Mouse (Mus musculus) spleen, embryonic (tissue): Measurements from ENCODE around the gene Trim63.

Experiments used
- CTCF ChIA-PET: fragments of 350-600 bp; sonication (Branson Sonifier 250); formaldehyde crosslinking; loops from one replicate; lab custom pipeline; 2022; lab: Charles Lee

Trim63 gene

GRCm38 (mm10) chr4:134361215-134361614 lies 46.3 kb downstream of the Trim63 start:
- CTCF ChIA-PET, result no interaction called here

GRCm38 (mm10) chr4:134362124-134362523 lies 47.2 kb downstream of the Trim63 start:
- CTCF ChIA-PET, result interaction anchor here (0.5 kb wide), 1 partner anchor 18 kb away, joined by 3 read pairs; no protein-coding TSS in a partner anchor

DNA sequence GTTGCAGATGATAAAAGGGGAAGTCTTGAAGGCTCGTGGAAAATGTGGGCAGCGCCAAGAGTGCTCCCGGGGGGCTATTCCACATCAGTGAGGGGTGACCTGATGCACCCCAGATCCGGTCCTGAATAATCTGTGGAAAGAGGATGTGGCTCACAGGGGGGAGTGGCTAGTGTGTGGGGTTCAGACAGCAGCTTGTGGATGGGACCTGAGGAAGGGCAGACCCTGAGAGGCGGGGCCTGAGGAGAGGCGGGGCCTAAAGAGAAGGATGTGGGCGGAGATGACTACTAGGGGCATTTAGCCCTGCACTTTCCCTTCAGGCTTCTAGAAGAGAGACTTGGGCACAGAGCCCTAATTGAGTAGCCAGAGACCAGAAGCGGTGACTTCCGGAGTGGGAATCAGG lies 47.7 kb downstream of the Trim63 start:
- CTCF ChIA-PET, result interaction anchor here (1.1 kb wide), 1 partner anchor 20 kb away, joined by 3 read pairs; no protein-coding TSS in a partner anchor

GRCm38 (mm10) chr4:134365280-134365679 lies 50.4 kb downstream of the Trim63 start:
- CTCF ChIA-PET, result interaction anchor here (0.6 kb wide), 1 partner anchor 366 kb away, joined by 3 read pairs; no protein-coding TSS in a partner anchor

- CTCF ChIA-PET, result no interaction called here
Measured at GRCm38 (mm10) chr4:134370649-134371221, 55.8 kb downstream of the Trim63 start.

- CTCF ChIA-PET, result interaction anchor here (0.8 kb wide), 1 partner anchor 15 kb away, joined by 9 read pairs; no protein-coding TSS in a partner anchor
Measured at GRCm38 (mm10) chr4:134371316-134371855, 56.5 kb downstream of the Trim63 start.

DNA sequence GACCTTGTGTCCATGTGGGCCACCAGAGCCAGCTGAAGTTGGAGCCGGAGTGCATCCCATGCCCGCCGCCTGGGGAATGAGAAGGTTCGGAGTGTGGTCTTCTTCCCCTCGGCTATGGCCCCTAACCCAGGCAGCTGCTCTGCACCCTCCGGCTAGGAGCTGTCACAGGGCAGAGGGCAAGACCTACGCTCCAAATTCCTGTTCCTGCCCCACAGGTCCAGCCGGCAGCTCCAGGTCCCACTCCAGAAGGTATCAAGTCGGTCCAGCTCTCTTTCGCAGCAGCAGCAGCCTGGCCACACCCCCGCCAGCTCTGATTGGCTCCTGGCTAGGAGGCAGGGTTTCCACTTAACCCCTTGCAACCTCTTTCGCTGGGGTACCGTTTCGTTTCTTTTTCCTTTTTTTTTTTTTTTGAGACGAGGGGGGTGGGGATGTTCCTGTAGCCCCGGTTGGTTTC lies 57.4 kb downstream of the Trim63 start:
- CTCF ChIA-PET, result interaction anchor here (1.3 kb wide), 1 partner anchor 9 kb away, joined by 4 read pairs; no protein-coding TSS in a partner anchor

DNA sequence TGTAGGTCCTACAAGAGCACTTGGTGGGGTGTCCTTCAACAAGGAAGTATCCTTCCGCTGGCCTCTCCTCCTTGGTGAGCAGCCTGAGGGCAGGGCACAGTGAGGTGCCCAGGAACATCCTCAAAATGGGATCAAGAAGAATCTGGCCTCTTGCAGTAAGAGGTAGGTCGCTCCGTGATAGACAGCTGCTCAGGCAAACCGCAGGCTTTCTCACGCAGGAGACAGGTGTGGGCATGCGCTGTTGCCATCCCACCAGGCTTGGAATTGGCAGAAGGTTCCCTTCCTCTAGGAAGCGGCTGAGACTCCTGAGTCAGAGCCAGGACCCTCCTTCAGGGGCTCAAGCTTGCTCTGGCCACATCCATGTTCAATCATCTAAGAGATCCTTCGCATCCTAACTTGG lies 58.4 kb downstream of the Trim63 start:
- CTCF ChIA-PET, result interaction anchor here (1.3 kb wide), 1 partner anchor 10 kb away, joined by 4 read pairs; no protein-coding TSS in a partner anchor

DNA sequence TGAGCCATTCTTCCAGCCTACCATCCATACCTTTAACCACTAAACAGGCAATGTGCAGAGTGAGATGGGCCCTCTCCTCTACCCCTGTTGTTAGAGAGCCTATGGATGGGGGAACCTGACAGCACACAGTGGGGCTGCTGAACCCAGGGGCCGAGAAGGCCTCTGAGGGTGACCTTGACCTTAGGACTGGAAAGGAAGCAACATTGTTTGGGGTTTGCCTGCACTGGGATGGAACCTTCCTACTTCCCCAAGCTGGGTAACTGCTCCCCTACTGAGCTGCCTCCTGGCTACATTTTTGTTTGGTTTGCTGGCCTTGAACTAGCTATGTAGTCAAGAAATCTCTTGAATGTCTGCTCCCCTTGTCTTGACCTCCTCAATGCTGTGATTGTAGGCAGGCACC lies 59.4 kb downstream of the Trim63 start:
- CTCF ChIA-PET, result interaction anchor here (0.6 kb wide), 1 partner anchor 30 kb away, joined by 7 read pairs; no protein-coding TSS in a partner anchor

DNA sequence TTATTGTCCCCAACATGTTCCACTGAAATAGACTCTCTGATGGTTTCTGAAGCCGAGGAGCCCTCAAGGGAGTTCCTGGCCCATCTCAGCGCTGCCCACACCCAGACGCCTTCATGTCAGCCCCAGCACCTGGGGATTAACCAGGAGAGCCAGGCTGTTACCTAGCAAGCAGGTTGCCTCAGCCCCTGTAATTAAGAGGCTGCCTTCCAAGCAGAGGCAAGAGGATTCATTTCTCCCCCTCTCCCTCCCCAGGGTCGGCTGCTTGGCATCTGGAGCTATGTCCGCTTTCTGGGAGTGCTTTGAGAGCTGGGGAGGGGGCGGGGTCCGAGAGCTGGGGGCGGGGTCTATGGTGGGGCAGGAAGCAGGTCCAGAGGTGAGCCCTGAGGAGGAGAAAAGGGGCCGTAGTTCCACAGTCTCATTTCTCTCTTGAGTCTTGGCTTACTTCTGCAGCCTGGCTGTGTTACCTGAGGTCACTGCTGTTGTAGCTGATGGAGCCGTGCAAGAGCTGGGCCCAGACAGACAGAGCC lies 63.2 kb downstream of the Trim63 start:
- CTCF ChIA-PET, result interaction anchor here (0.7 kb wide), 1 partner anchor 720 kb away, joined by 4 read pairs; no protein-coding TSS in a partner anchor
